Mouse (Mus musculus): ENCODE measurements around the gene Zbtb8b.

DNA sequence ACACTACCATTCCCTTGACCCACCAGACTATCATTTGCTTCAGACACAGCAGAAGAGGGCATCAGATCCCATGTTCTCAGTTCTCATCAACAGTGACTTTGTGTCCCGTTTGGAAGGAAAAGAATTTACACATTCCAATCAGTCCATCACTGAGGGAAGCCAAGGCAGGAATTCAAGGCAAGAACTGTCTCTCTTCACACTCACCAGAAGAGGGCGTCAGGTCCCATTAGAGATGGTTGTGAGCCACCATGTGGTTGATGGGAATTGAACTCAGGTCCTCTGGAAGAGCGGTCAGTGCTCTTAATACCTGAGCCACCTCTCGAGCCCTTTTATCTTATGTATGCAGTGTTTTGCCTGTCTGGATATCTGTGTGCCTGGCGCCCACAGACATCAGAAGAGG is 22.3 kb downstream of the Zbtb8b start:
- TF ChIP-seq CTCF (IDR thresholded peaks at IDR 0.05; ENCODE audit: borderline replicate concordance, insufficient read depth, low read depth, low read length) (no peak), POLR2A (IDR thresholded peaks at IDR 0.05; ENCODE audit: borderline replicate concordance, insufficient read depth, low read length) (no peak)
